Mouse (Mus musculus) heart, embryonic 16.5 days (tissue): Measurements from ENCODE around the gene Pls1. TPM values are rescaled to one million over a fixed set of nuclear protein-coding genes. Genes with fewer than 3 reads are reported as not detected.

Experiments
- ATAC-seq: fragments of 200-750 bp; cut with Nextera tagmentation; replicated peaks from 2 replicates; pipeline ENCODE4 v1.8.0; 2017; ENCODE audit warnings: moderate number of reproducible peaks; ENCODE audit not compliant: insufficient read depth, low FRiP score; ENCODE audit errors: extremely low read depth
- H3K27ac ChIP-seq: fragments of 300-500 bp; sonication (generic); 2 replicates; pipeline ENCODE4 v1.5.1; 2014; ENCODE audit warnings: mild to moderate bottlenecking, low read length, control low read depth, moderate library complexity
- H3K27me3 ChIP-seq: fragments of 300-500 bp; sonication (generic); 2 replicates; pipeline ENCODE4 v1.6.1; 2014; ENCODE audit warnings: low read length, mixed read lengths; ENCODE audit not compliant: control insufficient read depth, insufficient read depth
- H3K36me3 ChIP-seq: fragments of 300-500 bp; sonication (generic); 2 replicates; pipeline ENCODE4 v1.6.1; 2014; ENCODE audit not compliant: control insufficient read depth, insufficient read depth
- H3K4me1 ChIP-seq: fragments of 300-500 bp; sonication (generic); 2 replicates; pipeline ENCODE4 v1.6.1; 2014; ENCODE audit warnings: low read length, mixed read lengths; ENCODE audit not compliant: control insufficient read depth, insufficient read depth
- H3K4me2 ChIP-seq: fragments of 300-500 bp; sonication (generic); 2 replicates; pipeline ENCODE4 v1.6.1; 2014; ENCODE audit warnings: low read depth, mild to moderate bottlenecking, control low read depth, low read length
- H3K4me3 ChIP-seq: fragments of 300-500 bp; sonication (generic); 2 replicates; pipeline ENCODE4 v1.5.1; 2014; ENCODE audit warnings: mild to moderate bottlenecking, control low read depth, low read length
- H3K9ac ChIP-seq: fragments of 300-500 bp; sonication (generic); 2 replicates; pipeline ENCODE4 v1.6.1; 2014; ENCODE audit warnings: low read length, control low read depth
- H3K9me3 ChIP-seq: fragments of 300-500 bp; sonication (generic); replicated peaks from 2 replicates; pipeline ENCODE4 v1.6.1; 2016; ENCODE audit warnings: low read length; ENCODE audit not compliant: control insufficient read depth
- WGBS: fragments of 180-500 bp; shearing (Covaris S2); extraction: QIAGEN DNeasy Blood & Tissue Kit; methylation state at CpG from one replicate; pipeline ENCODE4 v1.1.7; 2014; 5-methylcytosine and 5-hydroxymethylcytosine counted together
- polyA plus RNA-seq: library from polyadenylated mRNA; unstranded; fragments of >200 nt; fragmentation: Nextera tagmentation; extraction: Ambion mirVana; gene quantifications from 2 replicates; pipeline ENCODE4 v1.2.1, GENCODE M21; 2015

The Pls1 gene
- polyA plus RNA-seq, 1 experiment from 2014 or later: 4.0 TPM

DNA sequence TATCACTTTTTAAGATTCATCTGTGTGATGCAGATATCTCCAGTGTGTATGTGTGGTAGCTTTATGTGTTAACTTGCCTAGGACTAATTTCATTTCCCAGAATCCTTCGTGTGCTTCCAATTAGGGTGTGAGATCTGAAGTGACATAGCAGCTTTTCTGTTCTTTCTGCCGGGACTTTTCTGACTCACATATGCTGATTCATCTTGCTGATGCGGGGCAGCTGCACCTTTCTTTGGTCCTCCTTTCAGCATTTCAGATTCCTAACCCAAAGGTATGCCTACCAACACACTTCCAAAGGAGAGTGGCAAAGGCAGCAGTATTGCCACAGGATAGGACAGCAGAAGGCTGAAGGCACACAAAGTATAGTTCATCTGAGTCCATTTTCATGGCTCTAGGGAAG lies 141.0 kb downstream of the Pls1 start:
- Histone ChIP-seq H3K27ac (no peak overlapping the region), H3K9ac (no peak overlapping the region), H3K9me3 (no peaks in the 10 kb centered on the region), H3K4me2 (no peak overlapping the region), H3K36me3 (peaks cover 8% of the 10 kb centered on the region), H3K4me3 (no peak overlapping the region), H3K27me3 (no peaks in the 10 kb centered on the region), H3K4me1 (no peaks in the 10 kb centered on the region)
- no peak for ATAC-seq
- 80% methylated on average over 3 of the region's 3 CpGs for WGBS

Other genes starting within 250 kb of the Pls1 start
- gene Pcolce2, start 207.7 kb downstream of the Pls1 start, polyA plus RNA-seq: 1.7 and 2.8 TPM in 2 replicates
- gene Trpc1, start 94.9 kb downstream of the Pls1 start, polyA plus RNA-seq: 2.0 and 2.7 TPM in 2 replicates
- 7.7 and 9.7 TPM in 2 replicates for gene Atr, start 12.3 kb upstream of the Pls1 start, polyA plus RNA-seq
- gene Xrn1, start 109.4 kb upstream of the Pls1 start, polyA plus RNA-seq: 10.3 and 11.5 TPM in 2 replicates